Mouse (Mus musculus) embryo, embryonic 11 days (tissue): Measurements from ENCODE around the gene Sfswap.

ENCODE experiments used
- DNase-seq: peaks from one replicate; pipeline ENCODE4 v3.0.0-alpha.2; 2015

The Sfswap gene

GRCm38 (mm10) chr5:129533731-129534130 lies 32.7 kb downstream of the Sfswap start:
- DNase-seq, result no peak

- DNase-seq, result no peak
These were observed 33.5 kb downstream of the Sfswap start for GRCm38 (mm10) chr5:129534500-129534899.

- no peak for DNase-seq
These were observed 34.0 kb downstream of the Sfswap start for GRCm38 (mm10) chr5:129535021-129535420.

- no peak for DNase-seq
These were observed 34.4 kb downstream of the Sfswap start for GRCm38 (mm10) chr5:129535431-129535830.

- no peak for DNase-seq
These were observed 37.8 kb downstream of the Sfswap start for GRCm38 (mm10) chr5:129538826-129539225.

- DNase-seq, result no peak
These were observed 41.2 kb downstream of the Sfswap start for GRCm38 (mm10) chr5:129542236-129542635.

- no peak for DNase-seq
These were observed 44.8 kb downstream of the Sfswap start for GRCm38 (mm10) chr5:129545787-129546186.

GRCm38 (mm10) chr5:129549716-129550115 lies 48.7 kb downstream of the Sfswap start:
- DNase-seq, result no peak

GRCm38 (mm10) chr5:129550790-129551189 lies 49.8 kb downstream of the Sfswap start:
- no peak for DNase-seq

- no peak for DNase-seq
These were observed 51.0 kb downstream of the Sfswap start for GRCm38 (mm10) chr5:129551991-129552390.

GRCm38 (mm10) chr5:129553642-129554041 lies 52.6 kb downstream of the Sfswap start:
- no peak for DNase-seq

- no peak for DNase-seq
These were observed 57.6 kb downstream of the Sfswap start for GRCm38 (mm10) chr5:129558591-129558990.

- DNase-seq, result no peak
These were observed 58.3 kb downstream of the Sfswap start for GRCm38 (mm10) chr5:129559283-129559682.

GRCm38 (mm10) chr5:129562342-129562741 lies 61.3 kb downstream of the Sfswap start:
- DNase-seq, result no peak

- DNase-seq, result no peak
These were observed 67.6 kb downstream of the Sfswap start for GRCm38 (mm10) chr5:129568596-129568995.

GRCm38 (mm10) chr5:129578201-129578600 lies 77.2 kb downstream of the Sfswap start:
- no peak for DNase-seq

- peak; percentile 23 for DNase-seq
These were observed 79.0 kb downstream of the Sfswap start for GRCm38 (mm10) chr5:129580046-129580445.

- no peak for DNase-seq
These were observed 79.6 kb downstream of the Sfswap start for GRCm38 (mm10) chr5:129580572-129580971.

- no peak for DNase-seq
These were observed 80.0 kb downstream of the Sfswap start for GRCm38 (mm10) chr5:129581015-129581414.

- DNase-seq, result no peak
These were observed 82.3 kb downstream of the Sfswap start for GRCm38 (mm10) chr5:129583331-129583730.

GRCm38 (mm10) chr5:129583761-129584582 lies 83.0 kb downstream of the Sfswap start, which contains the start of gene Mmp17:
Mmp17 (plus strand) TSS chr5:129584169.
- peak; percentile 95 for DNase-seq

GRCm38 (mm10) chr5:129584583-129585541 lies 83.8 kb downstream of the Sfswap start:
- peak; percentile 65 for DNase-seq

GRCm38 (mm10) chr5:129586016-129586415 lies 85.0 kb downstream of the Sfswap start:
- DNase-seq, result peak; percentile 91

GRCm38 (mm10) chr5:129586471-129586870 lies 85.5 kb downstream of the Sfswap start:
- DNase-seq, result no peak
